Mouse (Mus musculus) hindbrain, postnatal 0 days (tissue): ENCODE data around the gene Plekhg2. TPM values are rescaled to one million over a fixed set of nuclear protein-coding genes. Genes with fewer than 3 reads are reported as not detected.
A peak's percentile ranks its signal among the peaks of the same experiment; 100 is the strongest.

ENCODE experiments used
- ATAC-seq: fragments of 200-750 bp; cut with Nextera tagmentation; 2 replicates; pipeline ENCODE4 v1.8.0; 2017; ENCODE audit warnings: mild to moderate bottlenecking, moderate TSS enrichment, moderate library complexity
- DNase-seq: peaks from one replicate; pipeline ENCODE4 v3.0.0-alpha.2; 2015; ENCODE audit warnings: low spot score
- H3K27ac ChIP-seq: fragments of 300-500 bp; sonication (generic); 2 replicates; pipeline ENCODE4 v1.5.1; 2014; ENCODE audit warnings: mild to moderate bottlenecking
- H3K27me3 ChIP-seq: fragments of 300-500 bp; sonication (generic); 2 replicates; pipeline ENCODE4 v1.6.1; 2014; ENCODE audit warnings: low read length, mixed read lengths; ENCODE audit not compliant: insufficient read depth
- H3K36me3 ChIP-seq: fragments of 300-500 bp; sonication (generic); 2 replicates; pipeline ENCODE4 v1.6.1; 2014; ENCODE audit warnings: low read length, mixed read lengths; ENCODE audit not compliant: insufficient read depth
- H3K4me1 ChIP-seq: fragments of 300-500 bp; sonication (generic); 2 replicates; pipeline ENCODE4 v1.6.1; 2014; ENCODE audit warnings: antibody characterized with exemption, low read length, mixed read lengths; ENCODE audit not compliant: insufficient read depth
- H3K4me2 ChIP-seq: fragments of 300-500 bp; sonication (generic); 2 replicates; pipeline ENCODE4 v1.6.1; 2014; ENCODE audit warnings: low read depth, mild to moderate bottlenecking, low read length, moderate library complexity, mixed read lengths
- H3K4me3 ChIP-seq: fragments of 300-500 bp; sonication (generic); 2 replicates; pipeline ENCODE4 v1.5.1; 2014; ENCODE audit warnings: low read length
- H3K9ac ChIP-seq: fragments of 300-500 bp; sonication (generic); replicated peaks from 2 replicates; pipeline ENCODE4 v1.6.1; 2014; ENCODE audit warnings: mild to moderate bottlenecking, low read length, moderate library complexity, mixed read lengths
- H3K9me3 ChIP-seq: fragments of 300-500 bp; sonication (generic); 2 replicates; pipeline ENCODE4 v1.6.1; 2016; ENCODE audit warnings: low read length, mixed read lengths
- CTCF ChIP-seq: IDR thresholded peaks from 2 replicates; pipeline ENCODE4 v1.5.1; 2016; ENCODE audit warnings: antibody characterized with exemption, control low read depth, low read depth
- WGBS: fragments of 180-500 bp; shearing (Covaris S2); extraction: QIAGEN DNeasy Blood & Tissue Kit; methylation state at CpG from one replicate; pipeline ENCODE4 v1.1.7; 2014; 5-methylcytosine and 5-hydroxymethylcytosine counted together
- polyA plus RNA-seq: library from polyadenylated mRNA; unstranded; fragments of >200 nt; fragmentation: Nextera tagmentation; extraction: Ambion mirVana; gene quantifications from 2 replicates; pipeline ENCODE4 v1.2.1, GENCODE M21; 2015
- total RNA-seq: library from RNA; depleted of rRNA; stranded (reverse); fragments of >200 nt; gene quantifications from 2 replicates; pipeline ENCODE4 v1.2.3, GENCODE M21; 2014

The Plekhg2 gene
- total and polyA plus RNA-seq, 2 experiments from 2014 or later: 9.1 to 18.6 TPM

DNA sequence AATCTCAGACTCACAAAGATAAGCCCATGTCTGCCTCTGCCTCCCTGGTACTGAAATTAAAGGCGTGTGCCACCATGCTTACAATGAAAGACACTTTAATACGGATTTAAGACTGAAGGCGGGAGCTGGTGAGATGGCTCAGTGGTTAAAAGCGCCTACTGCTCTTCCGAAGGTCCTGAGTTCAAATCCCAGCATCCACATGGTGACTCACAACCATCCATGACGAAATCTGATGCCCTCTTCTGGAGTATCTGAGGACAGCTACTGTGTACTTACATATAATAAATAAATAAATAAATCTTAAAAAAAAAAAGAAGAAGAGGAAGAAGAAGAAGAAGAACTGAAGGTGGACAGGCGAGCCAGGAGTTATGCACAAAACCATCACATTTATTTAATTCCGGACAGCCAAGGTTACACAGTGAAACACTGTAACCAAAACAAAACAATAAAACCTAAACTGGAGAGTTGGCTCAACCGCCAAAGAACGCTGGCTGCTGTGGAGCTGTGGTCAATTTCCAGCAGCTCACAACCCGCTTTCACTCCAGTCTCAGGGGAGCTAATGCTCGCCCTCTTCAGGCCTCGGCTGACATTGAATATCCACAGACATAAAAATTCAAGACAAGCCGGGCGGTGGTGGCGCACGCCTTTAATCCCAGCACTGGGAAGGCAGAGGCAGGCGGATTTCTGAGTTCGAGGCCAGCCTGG is 33.0 kb downstream of the Plekhg2 start:
- peak overlapping the region; percentile 86 for H3K4me2 ChIP-seq
- H3K4me3 ChIP-seq: peak overlapping the region; percentile 96
- no peaks in the 10 kb centered on the region for H3K9me3 ChIP-seq
- H3K4me1 ChIP-seq: no peaks in the 10 kb centered on the region
- no peak for ATAC-seq
- peak overlapping the region; percentile 91 for H3K27ac ChIP-seq
- no peaks in the 10 kb centered on the region for H3K36me3 ChIP-seq
- no peak overlapping the region for H3K9ac ChIP-seq
- DNase-seq: peak; percentile 60
- H3K27me3 ChIP-seq: no peaks in the 10 kb centered on the region
- 76% methylated on average over 19 of the region's 19 CpGs for WGBS
- peak; percentile 25; the same call in 1 of the 2 replicates for TF ChIP-seq CTCF

DNA sequence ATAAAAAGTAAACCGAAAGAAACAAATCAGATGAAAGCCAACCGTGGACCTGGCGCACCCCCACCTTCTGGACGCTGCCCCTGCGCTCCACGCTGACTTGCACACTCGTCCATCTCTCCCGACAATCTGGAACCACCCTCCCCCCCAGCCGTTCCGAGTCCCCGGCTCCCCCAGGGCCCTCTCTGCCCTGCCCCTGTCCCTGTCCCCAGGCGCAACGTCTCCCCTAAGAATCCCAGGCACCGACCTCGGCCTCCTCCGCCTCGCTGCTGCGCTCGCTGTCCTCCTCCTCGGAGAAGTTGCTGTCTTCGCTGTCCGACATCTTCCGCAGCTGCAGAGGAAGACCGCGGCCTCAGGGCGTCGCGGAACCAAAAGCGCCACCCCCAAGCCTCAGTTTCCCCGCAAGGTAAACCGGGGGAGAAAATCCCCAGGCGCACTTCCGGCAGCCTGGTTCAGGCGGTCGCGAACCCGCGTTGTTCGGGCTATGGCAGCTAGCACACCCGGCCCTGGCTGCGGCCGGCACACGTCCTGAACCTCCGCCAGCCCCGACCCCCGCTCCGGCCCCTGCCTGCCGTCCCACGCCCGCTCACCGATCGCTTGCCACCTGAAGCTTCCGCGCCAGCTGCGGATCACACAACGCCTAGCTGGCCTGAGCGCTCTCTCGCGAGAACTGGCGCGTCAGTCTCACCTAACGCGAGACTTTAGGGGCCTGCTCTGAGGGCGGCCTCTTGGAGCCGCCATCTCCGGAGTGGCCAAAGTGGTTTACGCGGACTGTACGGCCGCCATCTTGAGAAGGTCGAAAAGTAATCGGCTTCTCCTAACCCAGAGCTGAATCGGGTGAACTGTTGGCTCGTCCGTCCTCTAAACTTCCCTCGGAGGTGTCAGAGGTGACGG is 34.0 kb downstream of the Plekhg2 start, which contains the start of gene Supt5:
Supt5 (minus strand) TSS at position 639 of the 891 bp plus-strand sequence.
- H3K9ac ChIP-seq: peak within 1 kb of the TSS; percentile 98
- H3K4me3 ChIP-seq: peak within 1 kb of the TSS; percentile 96
- no peaks in the 10 kb centered on the region for H3K27me3 ChIP-seq
- peak; percentile 99 for ATAC-seq
- peak within 1 kb of the TSS; percentile 86 for H3K4me2 ChIP-seq
- 1% methylated on average over 77 of the region's 77 CpGs for WGBS
- H3K4me1 ChIP-seq: no peaks in the 10 kb centered on the region
- H3K36me3 ChIP-seq: no peaks in the 10 kb centered on the region
- TF ChIP-seq CTCF: no peak
- H3K9me3 ChIP-seq: no peaks in the 10 kb centered on the region
- DNase-seq: peak; percentile 99
- peak within 1 kb of the TSS; percentile 91 for H3K27ac ChIP-seq

DNA sequence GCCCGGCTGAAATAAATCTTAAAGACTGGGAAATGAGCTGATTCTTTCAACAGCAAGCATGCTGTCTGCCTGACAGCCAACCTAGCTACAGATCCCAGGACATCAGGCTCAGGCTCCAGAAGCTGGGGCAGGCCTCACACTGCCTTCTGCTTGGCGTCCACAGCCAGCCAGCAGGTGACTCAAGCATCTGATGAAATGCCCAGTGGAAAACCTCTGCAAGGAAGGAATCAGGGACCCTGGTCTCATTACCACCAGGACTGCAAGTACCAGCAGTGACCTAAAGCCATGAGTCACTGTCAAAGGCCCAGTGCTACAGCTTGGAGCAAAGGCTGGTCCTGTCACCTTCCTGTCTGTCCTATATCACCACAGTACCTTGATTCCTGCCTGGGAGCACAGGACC is 36.9 kb downstream of the Plekhg2 start:
- DNase-seq: no peak
- H3K9me3 ChIP-seq: no peaks in the 10 kb centered on the region

DNA sequence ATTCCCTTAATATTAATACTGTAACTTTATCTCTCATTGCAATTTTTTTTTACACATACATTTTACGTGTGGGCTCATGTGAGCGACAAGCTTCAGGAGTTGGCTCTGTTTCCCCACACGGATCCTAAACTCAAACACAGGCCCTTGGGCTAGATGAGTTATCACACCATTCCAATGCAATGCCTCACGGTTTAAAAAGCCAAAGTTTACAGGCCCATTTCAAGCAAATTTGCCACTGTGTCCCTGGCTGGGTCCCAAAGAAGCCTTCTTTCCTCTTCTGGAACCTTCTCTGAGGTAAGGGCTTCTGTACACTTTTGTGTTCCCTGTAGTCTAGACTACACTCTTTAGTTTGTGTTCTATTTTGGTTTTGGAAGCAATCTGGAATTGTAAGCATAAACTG is 37.9 kb downstream of the Plekhg2 start:
- H3K27ac ChIP-seq: no peak overlapping the region
- WGBS: 92% methylated on average over 4 of the region's 4 CpGs
- no peak for ATAC-seq
- H3K9ac ChIP-seq: no peak overlapping the region
- H3K36me3 ChIP-seq: peaks cover 6% of the 10 kb centered on the region
- H3K4me1 ChIP-seq: no peaks in the 10 kb centered on the region
- no peak for DNase-seq
- TF ChIP-seq CTCF: no peak
- no peak overlapping the region for H3K4me3 ChIP-seq
- H3K4me2 ChIP-seq: no peak overlapping the region
- no peaks in the 10 kb centered on the region for H3K27me3 ChIP-seq
- H3K9me3 ChIP-seq: no peaks in the 10 kb centered on the region

More for the DNA sequence above, 36.9 kb downstream of the Plekhg2 start:
- Histone ChIP-seq H3K9ac (no peak overlapping the region), H3K27ac (no peak overlapping the region), H3K4me1 (no peaks in the 10 kb centered on the region), H3K4me2 (no peak overlapping the region), H3K27me3 (no peaks in the 10 kb centered on the region), H3K36me3 (peaks cover 3% of the 10 kb centered on the region; the same call in 1 of the 2 replicates), H3K4me3 (no peak overlapping the region)
- WGBS: 89% methylated on average over 2 of the region's 2 CpGs
- no peak for TF ChIP-seq CTCF
- no peak for ATAC-seq

DNA sequence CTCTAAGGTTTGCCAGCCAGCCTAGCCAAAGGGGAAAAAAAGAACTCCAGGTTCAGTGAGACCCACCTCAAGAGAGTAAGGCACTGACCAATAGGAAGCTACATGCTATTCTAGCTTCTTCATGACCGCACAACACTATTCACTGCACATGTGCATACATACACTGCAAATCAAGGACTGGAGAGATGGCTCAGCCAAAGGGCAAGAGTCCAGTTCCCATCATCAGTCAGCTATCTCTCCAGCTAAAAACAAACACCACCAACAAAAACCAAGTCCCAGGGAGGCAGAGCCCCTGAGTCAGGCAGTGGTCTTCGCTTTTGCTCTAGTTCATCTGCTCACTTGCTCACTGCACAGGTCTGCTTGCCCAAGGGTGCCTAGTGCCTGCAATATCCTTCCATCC is 44.1 kb downstream of the Plekhg2 start:
- Histone ChIP-seq H3K9ac (no peak overlapping the region), H3K4me1 (no peaks in the 10 kb centered on the region), H3K4me2 (no peak overlapping the region), H3K27me3 (no peaks in the 10 kb centered on the region), H3K36me3 (peaks cover 51% of the 10 kb centered on the region), H3K27ac (no peak overlapping the region), H3K4me3 (no peak overlapping the region), H3K9me3 (no peaks in the 10 kb centered on the region)
- no peak for TF ChIP-seq CTCF
- no peak for ATAC-seq
- DNase-seq: no peak
- 96% methylated on average over 2 of the region's 2 CpGs for WGBS

DNA sequence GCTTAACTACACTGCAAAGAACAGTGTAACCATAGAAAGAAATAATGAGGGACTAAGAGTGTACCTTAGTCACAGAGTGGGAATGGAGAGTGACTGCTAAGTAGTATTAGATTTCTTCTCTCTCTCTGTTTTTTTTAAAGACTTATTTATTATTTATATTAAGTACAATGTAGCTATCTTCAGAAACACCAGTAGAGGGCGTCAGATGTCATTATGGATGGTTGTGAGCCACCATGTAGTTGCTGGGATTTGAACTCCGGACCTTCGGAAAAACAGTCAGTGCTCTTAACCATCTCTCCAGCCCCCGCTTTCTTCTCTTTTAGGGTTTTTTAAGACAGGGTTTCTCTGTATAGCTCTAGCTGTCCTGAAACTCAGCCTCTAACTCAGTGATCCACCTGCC is 45.9 kb downstream of the Plekhg2 start:
- no peaks in the 10 kb centered on the region for H3K27me3 ChIP-seq
- DNase-seq: no peak
- no peak overlapping the region for H3K9ac ChIP-seq
- no peak overlapping the region for H3K4me3 ChIP-seq
- no peaks in the 10 kb centered on the region for H3K4me1 ChIP-seq
- WGBS: 79% methylated on average over 4 of the region's 4 CpGs
- H3K27ac ChIP-seq: no peak overlapping the region
- peak; percentile 15; the same call in 1 of the 2 replicates for TF ChIP-seq CTCF
- H3K36me3 ChIP-seq: peaks cover 70% of the 10 kb centered on the region
- no peak for ATAC-seq
- no peak overlapping the region for H3K4me2 ChIP-seq
- no peaks in the 10 kb centered on the region for H3K9me3 ChIP-seq
